Mouse (Mus musculus) megakaryocyte, embryonic 14.5 days (primary cell): ENCODE measurements around the gene Pip5k1a. TPM values are rescaled to one million over a fixed set of nuclear protein-coding genes. Genes with fewer than 3 reads are reported as not detected.
"Not testable (repeated sequence)": the region's sequence is repeated elsewhere in the genome, so short reads cannot be mapped to it uniquely, and the experiment has no call there.

Experiments
- H3K27me3 ChIP-seq: replicated peaks from 2 replicates; pipeline ENCODE3; 2012; ENCODE audit warnings: inconsistent platforms
- H3K36me3 ChIP-seq: replicated peaks from 2 replicates; pipeline ENCODE3; 2012; ENCODE audit warnings: low read length, inconsistent platforms, mixed read lengths
- H3K4me1 ChIP-seq: 2 replicates; pipeline ENCODE4 v1.6.1; 2012; ENCODE audit warnings: inconsistent platforms
- H3K4me3 ChIP-seq: replicated peaks from 2 replicates; pipeline ENCODE3; 2012; ENCODE audit warnings: moderate library complexity, mild to moderate bottlenecking, inconsistent platforms
- H3K9me3 ChIP-seq: 2 replicates; pipeline ENCODE4 v1.6.1; 2012; ENCODE audit warnings: inconsistent platforms
- FLI1 ChIP-seq: IDR thresholded peaks from 2 replicates; pipeline ENCODE4 v1.6.1; 2012; ENCODE audit warnings: low read length, inconsistent platforms, mixed read lengths
- GATA1 ChIP-seq: IDR thresholded peaks from 3 replicates; pipeline ENCODE4 v1.6.1; 2012; ENCODE audit warnings: mixed read lengths, low read length, inconsistent platforms, borderline replicate concordance
- polyA plus RNA-seq: library from polyadenylated mRNA; stranded (reverse); fragments of >175 nt; gene quantifications from 2 replicates; pipeline ENCODE4 v1.2.3, GENCODE M21; 2012; ENCODE audit warnings: low replicate concordance; ENCODE audit not compliant: insufficient read depth

Pip5k1a gene
- polyA plus RNA-seq, 1 experiment = 16.2 TPM

DNA sequence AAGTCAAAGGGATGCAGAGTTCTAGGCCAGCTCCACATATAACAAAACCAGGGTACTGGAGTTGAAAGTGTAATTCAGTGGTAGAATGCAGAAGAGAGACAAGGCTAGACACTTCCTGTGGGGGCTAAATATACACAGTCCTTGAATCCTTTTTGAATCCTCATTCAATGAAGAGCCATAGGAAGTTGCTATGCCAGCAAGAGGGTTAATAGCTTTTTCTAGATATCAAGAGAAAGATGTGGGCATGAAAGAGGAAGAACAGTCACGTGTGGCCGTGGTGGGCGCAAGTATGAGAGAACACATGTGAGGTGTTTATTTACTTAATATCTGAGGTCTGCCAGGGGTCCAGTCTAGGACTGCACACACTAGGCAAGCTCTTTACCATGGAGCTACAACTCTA lies 29.6 kb upstream of the Pip5k1a start:
- TF ChIP-seq FLI1 = no peak
- TF ChIP-seq GATA1 = no peak
- peak overlapping the region; percentile 92 for H3K4me3 ChIP-seq
- no peaks in the 10 kb centered on the region for H3K27me3 ChIP-seq
- peaks cover 58% of the 10 kb centered on the region for H3K4me1 ChIP-seq
- H3K9me3 ChIP-seq = no peaks in the 10 kb centered on the region
- peaks cover 54% of the 10 kb centered on the region for H3K36me3 ChIP-seq

- TF ChIP-seq GATA1 (peak; percentile 46; the same call in 1 of the 3 replicates), FLI1 (no peak)
- H3K27me3 ChIP-seq = no peaks in the 10 kb centered on the region
- H3K9me3 ChIP-seq = no peaks in the 10 kb centered on the region
- H3K4me3 ChIP-seq = peak overlapping the region; percentile 92
- H3K36me3 ChIP-seq = peaks cover 53% of the 10 kb centered on the region
- H3K4me1 ChIP-seq = peaks cover 50% of the 10 kb centered on the region
These were observed 28.8 kb upstream of the Pip5k1a start for GRCm38 (mm10) chr3:95135433-95136052.

GRCm38 (mm10) chr3:95135023-95135422 lies 28.3 kb upstream of the Pip5k1a start:
- Histone ChIP-seq H3K36me3 (peaks cover 52% of the 10 kb centered on the region), H3K27me3 (no peaks in the 10 kb centered on the region), H3K4me3 (peak overlapping the region; percentile 92), H3K9me3 (no peaks in the 10 kb centered on the region), H3K4me1 (peaks cover 45% of the 10 kb centered on the region)
- no peak for TF ChIP-seq GATA1
- no peak for TF ChIP-seq FLI1

DNA sequence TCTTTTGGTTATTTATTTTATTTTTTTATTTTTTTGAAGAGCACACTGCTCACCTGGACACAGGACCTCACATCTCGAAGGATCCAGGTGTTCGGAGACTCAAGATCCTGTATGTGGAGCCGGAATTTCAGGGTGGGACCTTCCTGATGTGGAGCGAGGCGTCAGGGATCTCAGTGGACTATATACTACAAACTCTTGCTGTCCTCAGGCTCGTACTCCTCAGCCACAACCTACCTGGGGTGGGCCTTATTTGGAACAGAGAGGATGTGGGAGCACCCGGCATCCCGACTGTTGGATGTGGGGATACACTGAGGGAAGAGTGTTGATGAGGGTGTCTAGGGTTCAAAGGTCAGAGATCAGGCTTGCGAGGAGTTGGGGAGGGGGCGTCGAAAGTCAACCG lies 27.4 kb upstream of the Pip5k1a start:
- Histone ChIP-seq H3K36me3 (peaks cover 53% of the 10 kb centered on the region), H3K4me1 (peaks cover 37% of the 10 kb centered on the region)
- H3K4me3 ChIP-seq = not testable (repeated sequence)

GRCm38 (mm10) chr3:95133680-95134101 lies 27.0 kb upstream of the Pip5k1a start, which contains the start of the genes Scnm1 and Lysmd1:
TSS of gene Scnm1 (minus strand) at chr3:95134011.
TSS of gene Lysmd1 (plus strand) at chr3:95134088.
- peaks cover 58% of the 10 kb centered on the region for H3K36me3 ChIP-seq
- H3K4me1 ChIP-seq = peaks cover 37% of the 10 kb centered on the region
- peak within 1 kb of the TSS; percentile 93 for H3K4me3 ChIP-seq
- H3K27me3 ChIP-seq = no peaks in the 10 kb centered on the region
- TF ChIP-seq FLI1 = no peak
- no peak; the same call in 2 of the 3 replicates for TF ChIP-seq GATA1
- H3K9me3 ChIP-seq = no peaks in the 10 kb centered on the region

More for the DNA sequence above, 27.4 kb upstream of the Pip5k1a start:
- not testable (repeated sequence) for H3K9me3 ChIP-seq, H3K27me3 ChIP-seq

DNA sequence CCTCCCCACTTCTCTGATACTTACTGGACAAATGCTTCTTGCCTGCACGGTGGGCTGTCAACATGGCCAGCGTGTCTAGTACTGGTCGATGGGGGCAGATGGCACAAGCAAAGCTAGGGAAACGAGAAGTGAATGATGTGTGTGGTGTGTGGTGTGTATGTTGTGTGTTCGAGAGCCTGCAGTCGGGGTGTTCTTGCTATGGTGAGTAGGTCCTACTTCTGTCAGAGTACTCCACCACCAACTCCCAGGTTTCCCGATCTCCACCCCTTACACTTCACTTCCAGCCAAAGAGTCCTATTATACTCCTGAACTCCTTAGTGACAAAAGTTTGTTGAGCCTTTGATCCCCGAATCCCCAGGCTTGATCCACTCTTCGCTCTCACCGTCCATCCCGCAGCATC lies 26.4 kb upstream of the Pip5k1a start:
- peaks cover 62% of the 10 kb centered on the region for H3K36me3 ChIP-seq
- H3K27me3 ChIP-seq = no peaks in the 10 kb centered on the region
- peaks cover 41% of the 10 kb centered on the region for H3K4me1 ChIP-seq
- no peaks in the 10 kb centered on the region for H3K9me3 ChIP-seq
- H3K4me3 ChIP-seq = peak overlapping the region; percentile 93
- TF ChIP-seq FLI1 = no peak
- TF ChIP-seq GATA1 = no peak

DNA sequence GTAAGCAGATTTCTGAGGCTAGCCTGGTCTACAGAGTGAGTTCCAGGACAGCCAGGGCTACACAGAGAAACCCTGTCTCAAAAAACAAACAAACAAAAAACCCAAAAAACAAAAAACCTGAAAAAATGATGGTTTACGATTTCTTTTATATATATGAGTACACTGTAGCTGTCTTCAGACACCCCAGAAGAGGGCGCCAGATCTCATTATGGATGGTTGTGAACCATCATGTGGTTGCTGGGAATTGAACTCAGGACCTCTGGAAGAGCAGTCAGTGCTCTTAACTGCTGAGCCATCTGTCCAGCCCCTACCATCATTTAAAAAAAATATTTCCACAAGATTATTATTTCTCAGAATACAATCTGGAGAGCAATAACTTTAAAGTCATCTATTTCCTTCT lies 25.7 kb upstream of the Pip5k1a start:
- not testable (repeated sequence) for H3K27me3 ChIP-seq, H3K9me3 ChIP-seq, H3K4me3 ChIP-seq
- H3K4me1 ChIP-seq = peaks cover 38% of the 10 kb centered on the region
- peaks cover 64% of the 10 kb centered on the region for H3K36me3 ChIP-seq

GRCm38 (mm10) chr3:95130081-95130480 lies 23.4 kb upstream of the Pip5k1a start:
- Histone ChIP-seq H3K9me3 (no peaks in the 10 kb centered on the region), H3K27me3 (no peaks in the 10 kb centered on the region), H3K36me3 (peaks cover 72% of the 10 kb centered on the region), H3K4me1 (peaks cover 18% of the 10 kb centered on the region), H3K4me3 (no peak overlapping the region)
- TF ChIP-seq FLI1 (no peak), GATA1 (no peak)

DNA sequence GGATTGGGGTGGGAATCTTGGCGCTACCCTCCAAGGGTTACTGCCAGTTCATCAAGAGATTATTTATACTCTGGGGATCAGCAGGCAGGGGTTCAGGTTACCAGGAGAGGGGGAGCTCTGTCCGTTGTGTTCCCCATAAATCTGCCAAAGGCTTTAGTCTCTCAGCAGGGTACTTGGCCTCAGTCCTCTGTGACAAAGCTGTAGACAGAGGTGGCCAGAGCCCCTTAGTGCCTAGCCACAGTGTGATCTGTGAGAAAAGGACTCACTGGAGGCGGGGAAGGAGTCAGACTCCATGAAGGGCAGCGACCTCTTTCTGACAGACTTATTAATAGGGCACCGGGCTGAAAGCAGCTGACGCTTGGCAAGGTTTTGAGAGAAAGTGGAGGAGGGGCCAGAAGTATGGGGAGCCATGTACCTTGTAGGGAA lies 22.5 kb upstream of the Pip5k1a start:
- peaks cover 81% of the 10 kb centered on the region for H3K36me3 ChIP-seq
- H3K27me3 ChIP-seq = no peaks in the 10 kb centered on the region
- H3K4me1 ChIP-seq = peaks cover 20% of the 10 kb centered on the region
- H3K9me3 ChIP-seq = no peaks in the 10 kb centered on the region
- no peak for TF ChIP-seq FLI1
- TF ChIP-seq GATA1 = no peak
- H3K4me3 ChIP-seq = no peak overlapping the region

GRCm38 (mm10) chr3:95124972-95125371 lies 18.2 kb upstream of the Pip5k1a start:
- H3K27me3 ChIP-seq = no peaks in the 10 kb centered on the region
- H3K4me1 ChIP-seq = peaks cover 32% of the 10 kb centered on the region
- H3K9me3 ChIP-seq = no peaks in the 10 kb centered on the region
- H3K36me3 ChIP-seq = peaks cover 91% of the 10 kb centered on the region
- no peak for TF ChIP-seq FLI1
- TF ChIP-seq GATA1 = no peak
- H3K4me3 ChIP-seq = no peak overlapping the region

- peaks cover 91% of the 10 kb centered on the region for H3K36me3 ChIP-seq
- H3K27me3 ChIP-seq = no peaks in the 10 kb centered on the region
- H3K9me3 ChIP-seq = no peaks in the 10 kb centered on the region
- TF ChIP-seq FLI1 = no peak
- no peak for TF ChIP-seq GATA1
- no peak within 1 kb of the TSS for H3K4me3 ChIP-seq
- H3K4me1 ChIP-seq = peaks cover 36% of the 10 kb centered on the region
These were observed 17.5 kb upstream of the Pip5k1a start, which contains the start of gene Tmod4 for GRCm38 (mm10) chr3:95124246-95124645. TSS of gene Tmod4 (plus strand) at chr3:95124476.
